Mouse (Mus musculus) cerebellum, adult 2 months (tissue): ENCODE data around the gene Cldn22.

Source experiments
- CTCF ChIP-seq: fragments of 200-500 bp; IDR thresholded peaks from 2 replicates; pipeline ENCODE4 v1.5.1; 2011; ENCODE audit warnings: low read depth, mild to moderate bottlenecking, control low read depth, low read length, moderate library complexity, borderline replicate concordance; ENCODE audit not compliant: insufficient read depth
- POLR2A ChIP-seq: fragments of 200-500 bp; IDR thresholded peaks from 2 replicates; pipeline ENCODE4 v1.6.1; 2011; ENCODE audit warnings: low read length, control low read depth, borderline replicate concordance; ENCODE audit not compliant: insufficient read depth

DNA sequence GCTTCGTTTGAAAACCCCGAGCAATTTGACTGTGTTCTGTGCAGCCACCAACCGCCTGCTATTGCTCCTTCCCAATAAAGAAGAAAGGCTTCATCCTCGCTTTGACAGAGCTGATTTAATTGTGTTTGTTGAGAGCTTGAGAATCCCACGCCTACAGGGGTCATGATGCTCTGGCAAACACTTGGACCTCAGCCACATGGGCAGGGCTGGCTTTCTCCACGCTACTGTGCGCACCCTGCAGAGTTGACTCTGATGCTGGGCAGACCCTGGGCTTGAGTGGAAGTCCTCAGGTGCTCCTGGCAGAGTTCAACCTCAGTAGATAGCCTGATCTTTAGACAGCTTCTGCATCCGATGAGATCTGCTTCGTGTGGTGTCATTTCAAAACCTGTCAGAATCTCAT, 32.3 kb upstream of the Cldn22 start:
- no peak for TF ChIP-seq CTCF
- no peak for TF ChIP-seq POLR2A
